Mouse (Mus musculus) granulocyte monocyte progenitor cell, adult 5-6 weeks (primary cell): Measurements from ENCODE around the gene Crat. TPM values are rescaled to one million over a fixed set of nuclear protein-coding genes. Genes with fewer than 3 reads are reported as not detected.
A peak's percentile ranks its signal among the peaks of the same experiment; 100 is the strongest.

ENCODE experiments used
- ATAC-seq: replicated peaks from 2 replicates; pipeline ENCODE4 v1.8.0; 2016; ENCODE audit warnings: mild to moderate bottlenecking, moderate TSS enrichment, inconsistent platforms; ENCODE audit not compliant: poor library complexity, severe bottlenecking
- total RNA-seq, 2 experiments: library from RNA; stranded (forward) in 1 of 2; stranded (reverse) in 1 of 2; fragments of 200-712, 200-1000 nt in 1 of 2; fragments of >200 nt in 1 of 2; fragmentation: Nextera tagmentation in 1 of 2; gene quantifications; 2 replicates each; pipeline ENCODE4 v1.2.3; 2014 to 2017

Gene Crat
- total RNA-seq, 2 experiments from 2014 or later, result 14.7 to 35.3 TPM

DNA sequence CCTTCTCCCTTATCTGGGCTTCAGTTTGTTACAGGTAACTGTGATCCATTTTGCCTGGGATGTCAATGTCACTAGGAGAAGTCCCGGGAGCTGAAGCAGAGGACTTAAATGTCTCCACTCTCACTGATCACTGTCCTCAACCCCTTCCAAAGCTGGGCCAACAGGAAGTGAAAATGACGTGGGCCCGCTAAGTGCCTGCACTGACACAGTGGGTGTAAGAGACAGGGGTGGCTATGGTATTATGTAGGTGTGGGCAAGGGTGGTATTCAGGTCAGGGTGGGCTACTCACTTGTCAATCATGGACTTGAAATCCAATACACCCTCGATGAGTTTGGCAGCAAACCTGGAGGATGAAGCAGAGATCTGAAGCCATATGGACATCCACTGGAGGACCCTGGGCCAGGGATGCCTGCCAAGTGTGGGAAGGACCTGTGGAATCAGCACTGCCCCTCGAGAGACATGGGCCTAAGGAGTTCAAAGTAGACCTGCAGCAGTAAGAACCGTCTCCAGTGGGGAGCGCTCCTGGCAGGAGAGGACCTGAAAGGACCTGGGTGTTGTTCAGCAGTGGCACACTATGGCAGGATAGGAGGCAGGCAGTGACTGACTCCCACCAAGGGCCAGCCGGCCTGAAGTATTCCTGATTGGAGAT is 7.0 kb downstream of the Crat start:
- peak; percentile 61 for ATAC-seq

DNA sequence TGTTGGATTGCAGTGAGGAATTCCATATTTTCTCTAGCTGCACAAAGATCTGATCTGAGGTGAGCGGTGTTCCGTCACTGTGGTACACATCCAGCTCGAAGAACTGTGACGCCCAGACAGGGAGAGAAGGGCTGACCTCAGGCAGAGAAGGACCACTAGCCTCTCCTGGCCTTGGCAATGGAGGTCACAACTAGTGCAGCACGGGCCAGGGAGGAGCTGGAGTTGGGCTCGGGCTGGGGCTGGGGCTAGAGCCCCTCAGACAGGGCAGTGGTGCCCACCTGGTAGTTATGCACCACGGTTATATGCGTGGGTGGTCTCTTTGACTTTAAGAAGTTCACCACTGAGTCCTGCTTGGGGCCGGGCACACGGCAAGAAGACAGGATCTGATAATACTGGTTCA is 7.8 kb downstream of the Crat start:
- ATAC-seq, result no peak

DNA sequence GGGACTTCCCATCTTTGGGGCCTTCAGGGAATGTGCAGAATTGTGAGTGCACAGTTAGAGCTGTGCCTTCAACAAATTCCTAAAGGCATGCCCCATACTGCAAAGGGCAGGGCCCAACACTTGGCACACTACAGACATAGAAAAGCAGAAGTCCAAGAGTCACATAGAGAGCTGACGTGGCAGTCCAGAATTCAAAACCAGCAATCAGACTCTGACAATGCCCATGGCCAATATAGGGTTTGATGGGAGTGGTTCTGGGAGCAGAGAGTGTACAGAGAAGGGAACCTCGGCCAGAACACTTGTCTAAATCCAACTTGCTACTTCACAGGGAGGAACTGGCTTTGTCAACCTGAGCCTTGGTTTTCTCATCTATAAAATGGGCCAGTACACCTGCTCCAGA is 8.4 kb downstream of the Crat start:
- peak; percentile 45; the same call in 1 of the 2 replicates for ATAC-seq

DNA sequence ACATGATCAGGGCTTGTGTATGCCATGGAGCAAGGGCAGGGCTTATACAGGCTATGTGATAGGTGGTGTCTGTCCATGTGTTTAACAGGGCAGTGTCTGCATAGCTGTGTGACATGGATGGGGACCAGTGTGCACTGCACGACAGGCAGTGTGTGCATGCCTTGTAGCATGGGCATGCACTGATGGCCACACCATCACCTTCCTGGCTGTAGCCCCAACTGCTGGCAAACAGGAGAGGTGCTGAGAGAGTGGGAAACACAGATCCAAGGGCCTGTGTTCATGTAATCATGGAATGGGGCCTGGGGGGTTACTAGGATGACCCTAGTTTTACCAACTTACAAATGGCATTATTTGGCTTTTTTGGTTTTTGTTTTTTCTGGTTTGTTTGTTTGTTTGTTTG is 11.7 kb downstream of the Crat start:
- ATAC-seq, result no peak

DNA sequence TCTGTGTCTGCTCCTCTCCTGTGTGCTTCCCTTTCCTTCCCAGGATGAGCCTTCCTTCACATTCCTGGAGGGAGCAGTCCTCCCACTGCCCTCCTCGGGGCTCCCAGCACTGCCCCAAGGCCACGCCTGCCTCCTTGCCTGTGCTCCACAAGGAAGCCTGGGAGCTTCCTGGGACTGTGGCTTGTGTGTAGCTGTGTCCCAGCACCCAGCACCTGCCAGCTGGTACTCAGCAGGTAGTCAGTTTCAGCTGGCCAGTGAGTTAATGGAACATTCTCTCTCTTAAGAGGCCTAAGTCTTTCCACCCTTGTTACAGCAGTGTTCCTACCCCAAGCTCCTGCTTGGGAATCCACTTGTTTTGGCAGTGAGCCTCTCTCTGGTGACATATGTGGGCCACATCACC is 12.8 kb downstream of the Crat start:
- no peak for ATAC-seq

DNA sequence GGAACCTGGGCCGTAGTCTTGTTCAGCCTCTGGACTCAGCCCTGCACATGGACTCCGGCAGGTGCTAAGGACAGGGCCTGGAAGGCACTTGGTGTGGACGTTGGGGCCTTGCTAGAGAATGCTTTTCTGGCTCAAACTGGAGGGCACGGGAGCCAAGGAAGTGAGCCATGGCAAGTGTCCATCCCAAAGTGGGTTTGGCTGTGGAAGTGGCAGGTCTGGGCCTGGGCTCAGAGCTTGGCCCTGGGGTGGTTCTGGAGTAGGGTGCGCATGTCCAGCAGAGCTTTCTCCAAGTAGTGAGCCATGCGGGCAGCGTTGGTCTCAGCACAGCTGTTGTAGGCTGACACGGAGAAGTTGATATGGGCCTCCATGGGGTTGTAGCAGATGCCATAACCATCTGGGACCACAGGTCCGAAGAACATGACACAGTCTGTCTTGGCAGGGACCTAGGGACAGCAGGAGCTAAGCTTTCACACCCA is 13.2 kb downstream of the Crat start:
- no peak for ATAC-seq

DNA sequence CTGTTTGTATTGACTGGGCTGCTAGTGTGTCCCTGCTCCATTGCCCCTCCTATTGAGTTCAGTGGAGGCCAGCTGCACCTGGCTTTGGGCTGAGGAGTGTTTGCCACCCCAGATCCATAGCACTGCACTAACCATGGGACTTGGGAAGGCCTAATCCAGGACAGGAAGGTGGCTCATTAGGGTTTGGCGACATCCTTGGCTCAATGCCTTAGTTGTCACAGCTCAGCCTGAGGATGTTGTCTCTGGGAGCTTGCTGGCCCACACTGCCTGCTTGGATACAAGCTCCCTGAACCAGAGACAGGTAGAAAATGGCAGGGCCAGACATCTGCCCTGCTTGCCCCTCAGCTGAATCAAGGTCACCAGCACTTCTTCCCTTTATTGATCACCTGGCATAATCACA is 14.0 kb downstream of the Crat start:
- no peak for ATAC-seq

DNA sequence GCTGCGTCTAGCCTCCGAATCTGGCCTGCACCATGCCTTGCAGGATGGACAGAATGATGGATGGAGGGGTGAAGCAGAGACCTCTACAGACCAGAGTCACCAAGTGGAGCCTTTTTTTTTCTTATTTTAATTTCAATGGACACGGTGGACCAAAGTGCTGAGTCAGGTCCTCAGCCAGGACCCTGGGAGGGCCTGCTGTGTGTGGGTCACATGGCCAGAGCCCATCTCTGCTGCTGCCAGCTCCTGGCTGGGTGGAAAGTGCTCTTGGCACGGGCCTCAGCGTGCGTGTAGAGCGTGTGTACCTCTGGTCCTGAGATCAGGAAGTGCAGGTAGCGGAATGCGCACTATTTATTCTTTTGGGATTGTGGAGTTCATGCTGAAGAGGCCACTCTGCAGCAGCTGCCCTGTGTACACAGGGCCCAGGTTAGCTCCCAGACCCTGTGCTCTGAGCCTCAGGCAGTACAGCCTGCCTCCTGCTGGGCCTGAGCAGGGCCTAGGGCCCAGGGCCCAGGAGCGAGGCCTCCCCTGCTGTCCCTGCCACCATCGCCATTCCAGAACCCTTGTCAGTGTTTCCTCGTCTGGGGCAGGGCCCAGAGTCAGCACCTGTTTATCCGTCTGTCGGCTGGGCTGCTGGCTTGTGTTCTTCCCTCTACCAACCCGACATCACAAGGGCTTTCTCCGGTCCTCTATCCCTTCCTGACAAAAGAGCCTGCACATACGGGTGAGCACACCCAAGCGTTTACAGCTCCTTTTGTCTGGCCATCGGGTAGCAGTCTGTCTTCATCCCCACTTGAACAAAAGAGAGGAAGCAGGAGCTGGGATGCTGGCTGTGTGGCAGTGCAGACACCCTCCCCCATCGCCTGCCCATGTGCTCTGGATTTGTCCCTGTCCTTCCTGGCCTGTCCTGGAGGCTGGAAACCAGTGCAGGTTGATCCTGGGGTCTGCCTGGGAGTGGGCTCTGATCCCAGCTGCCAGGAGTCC is 16.1 kb downstream of the Crat start:
- ATAC-seq, result no peak

DNA sequence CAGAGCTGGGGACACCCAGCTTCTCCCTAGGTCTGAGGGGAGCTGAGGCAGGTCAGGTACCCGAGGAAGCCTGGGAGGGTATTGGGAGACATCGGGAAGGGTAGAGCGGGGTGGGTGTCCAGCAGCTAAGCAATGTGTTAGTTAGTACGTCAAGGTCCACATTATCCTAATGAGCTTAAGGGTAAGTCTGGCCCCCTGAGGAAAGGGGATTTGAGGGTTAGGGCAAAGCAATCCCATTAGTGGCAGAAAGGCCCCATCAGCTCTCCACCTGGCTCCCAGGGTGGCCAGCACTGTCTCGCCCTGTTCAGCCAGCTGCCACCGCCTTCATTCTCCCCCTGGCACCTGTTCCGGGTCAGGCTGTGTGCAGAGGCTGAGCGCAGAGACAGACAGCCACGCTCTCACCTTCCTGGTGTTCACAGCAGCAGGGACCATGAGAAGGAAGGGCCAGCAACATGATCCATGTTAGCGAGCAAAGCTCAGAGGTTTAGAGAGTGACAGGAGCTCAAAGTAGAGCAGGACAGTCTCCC is 17.6 kb downstream of the Crat start:
- no peak for ATAC-seq

DNA sequence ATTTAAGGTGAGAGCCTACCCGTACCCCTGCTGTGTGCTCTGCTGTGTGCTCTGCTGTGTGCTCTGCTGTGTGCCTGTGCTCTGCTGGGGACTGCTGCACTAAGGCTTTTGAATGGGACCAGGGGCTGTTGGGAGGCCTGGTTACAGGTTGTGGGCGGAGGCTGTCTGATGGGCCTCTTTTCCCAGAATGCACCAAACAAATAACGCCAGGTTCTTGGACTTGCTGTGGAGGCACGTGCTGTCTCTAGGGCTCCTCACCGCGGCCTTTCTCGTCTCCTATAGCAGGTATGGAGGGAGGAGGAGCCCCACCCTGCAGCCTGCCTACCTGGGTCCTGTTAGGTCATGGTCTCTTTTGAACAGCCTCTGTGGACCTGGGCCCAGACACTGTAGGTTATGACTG is 19.4 kb downstream of the Crat start:
- no peak for ATAC-seq

DNA sequence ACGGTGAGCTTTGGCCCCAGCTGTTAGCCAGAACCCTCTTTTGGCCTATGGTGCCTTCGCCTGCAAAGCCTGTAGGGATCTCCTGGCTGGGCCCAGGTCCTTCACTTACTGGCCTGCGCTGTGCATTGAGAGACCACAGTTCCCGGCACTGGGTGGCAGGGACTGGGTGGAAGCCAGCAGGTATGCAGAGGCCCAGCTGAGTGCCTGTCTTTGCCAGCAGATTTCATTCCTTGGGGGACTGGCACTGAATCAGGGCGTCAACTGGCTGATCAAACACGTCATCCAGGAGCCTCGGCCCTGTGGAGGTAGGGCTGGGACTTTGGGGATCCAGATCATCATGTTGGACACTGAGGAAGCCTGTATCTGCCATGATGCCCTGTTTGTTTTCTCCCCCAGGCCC is 19.9 kb downstream of the Crat start:
- ATAC-seq, result no peak

DNA sequence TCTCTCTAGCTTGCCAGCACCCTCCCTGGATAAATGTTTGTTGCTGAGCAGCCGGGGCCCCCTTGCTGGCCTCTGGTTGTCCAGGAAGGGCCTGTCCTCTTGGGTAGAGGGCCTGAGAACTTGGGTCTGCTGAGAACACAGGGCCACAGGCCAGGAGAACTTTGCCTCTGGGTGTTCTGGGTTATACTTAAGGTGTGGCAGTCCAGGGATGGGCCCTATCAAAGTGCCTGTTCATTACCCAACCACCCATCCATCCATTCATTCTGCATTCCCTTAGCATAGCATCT is 22.3 kb downstream of the Crat start:
- no peak for ATAC-seq

DNA sequence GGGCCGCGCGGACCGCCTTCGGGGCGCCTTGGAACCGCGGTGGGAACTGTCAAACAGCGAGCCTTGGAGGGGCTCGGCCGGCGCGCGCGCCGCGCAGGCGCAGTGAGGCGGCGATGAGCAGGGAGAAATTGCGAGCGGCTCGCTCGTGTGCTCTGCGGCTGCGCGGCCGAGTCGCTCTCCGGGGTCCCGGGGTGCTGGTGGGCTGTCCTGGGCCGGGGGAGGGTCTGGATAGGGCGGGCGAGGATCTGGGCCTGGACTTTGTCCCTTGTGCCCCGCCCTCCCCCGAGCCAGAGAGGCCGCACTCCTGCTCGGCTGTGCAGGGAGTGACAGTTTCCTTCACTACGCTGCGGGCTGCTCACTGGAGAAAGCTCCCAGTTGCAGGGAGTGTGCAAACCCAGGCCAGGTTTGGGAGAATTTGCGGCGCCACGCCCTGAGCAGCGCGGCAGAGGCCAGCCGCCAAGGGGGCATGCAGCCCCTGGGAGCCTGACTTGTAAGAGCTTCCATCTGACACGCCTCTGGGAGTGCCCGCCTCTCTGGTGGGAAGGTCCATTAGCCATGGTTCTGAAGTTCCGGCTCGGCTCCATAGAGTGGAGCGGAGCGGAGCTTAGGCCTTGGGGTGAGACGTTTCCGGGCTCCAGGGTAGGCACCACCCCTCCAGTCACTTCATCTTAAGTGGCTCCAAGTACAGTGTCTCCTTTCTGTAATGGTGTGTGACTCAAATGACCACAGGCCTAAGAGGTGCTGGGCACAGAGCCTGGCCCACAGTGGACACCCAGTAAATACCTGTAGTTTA is 22.8 kb downstream of the Crat start:
- ATAC-seq, result peak; percentile 22

DNA sequence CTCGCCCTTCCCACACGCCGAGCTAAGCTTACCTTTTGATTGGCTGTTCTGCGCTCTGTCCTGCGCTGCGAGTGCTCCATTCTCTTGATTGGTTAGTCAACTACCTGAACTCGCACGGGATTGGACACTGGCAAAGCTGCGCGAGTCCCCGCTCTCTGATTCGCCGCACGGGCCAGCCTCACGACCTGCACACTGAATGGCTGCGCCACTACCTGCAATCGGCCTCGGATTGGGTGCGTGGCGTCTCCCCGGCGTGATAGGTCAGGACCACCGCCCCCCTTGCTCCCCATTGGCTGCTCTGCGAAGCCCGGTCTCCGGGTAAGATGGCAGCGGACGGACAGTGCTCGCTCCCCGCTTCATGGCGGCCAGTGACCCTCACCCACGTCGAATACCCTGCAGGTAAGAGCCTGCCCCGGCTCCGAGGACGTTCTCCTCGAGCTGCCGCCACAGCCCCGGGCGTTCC is 23.5 kb downstream of the Crat start, which contains the start of gene Dolpp1:
Dolpp1 (plus strand) TSS at position 141 of the 463 bp plus-strand sequence.
- peak; percentile 93 for ATAC-seq

DNA sequence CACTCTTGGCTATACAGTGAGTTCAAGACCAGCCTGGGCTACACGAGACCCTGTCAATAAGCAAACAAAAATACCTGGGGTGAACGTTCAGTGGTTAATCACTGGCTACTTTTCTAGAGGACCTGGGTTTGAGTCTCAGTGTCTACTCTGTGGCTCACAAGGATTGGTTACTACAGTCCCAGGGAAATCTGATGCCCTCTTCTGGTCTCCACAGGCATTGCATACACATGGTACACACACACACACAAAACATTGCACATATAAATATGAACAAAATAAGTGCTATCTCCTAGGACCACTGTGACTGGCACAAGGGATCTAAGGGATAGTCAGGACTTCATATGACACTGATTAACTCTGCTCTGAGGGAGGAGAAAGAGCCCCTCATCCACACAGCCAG is 26.6 kb downstream of the Crat start:
- no peak for ATAC-seq

DNA sequence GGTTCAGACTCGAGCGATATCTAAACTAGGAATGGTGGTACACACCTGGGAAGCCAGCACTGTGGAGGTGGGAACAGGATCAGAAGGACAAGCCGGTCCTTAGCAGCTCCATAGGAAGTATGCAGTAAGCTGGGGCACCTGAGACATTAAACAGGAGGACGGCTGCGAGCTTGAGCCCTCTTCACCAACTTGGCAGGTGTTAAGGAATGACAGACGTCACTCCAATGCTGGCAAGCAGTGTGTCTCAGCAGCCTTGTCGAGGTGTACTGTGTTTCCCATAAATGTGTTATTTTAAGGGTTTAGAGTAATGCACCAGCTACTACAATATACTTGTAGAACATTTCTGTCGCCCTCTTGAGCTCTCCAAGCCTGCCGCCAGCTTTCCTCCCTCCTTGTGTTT is 28.7 kb downstream of the Crat start:
- ATAC-seq, result no peak

DNA sequence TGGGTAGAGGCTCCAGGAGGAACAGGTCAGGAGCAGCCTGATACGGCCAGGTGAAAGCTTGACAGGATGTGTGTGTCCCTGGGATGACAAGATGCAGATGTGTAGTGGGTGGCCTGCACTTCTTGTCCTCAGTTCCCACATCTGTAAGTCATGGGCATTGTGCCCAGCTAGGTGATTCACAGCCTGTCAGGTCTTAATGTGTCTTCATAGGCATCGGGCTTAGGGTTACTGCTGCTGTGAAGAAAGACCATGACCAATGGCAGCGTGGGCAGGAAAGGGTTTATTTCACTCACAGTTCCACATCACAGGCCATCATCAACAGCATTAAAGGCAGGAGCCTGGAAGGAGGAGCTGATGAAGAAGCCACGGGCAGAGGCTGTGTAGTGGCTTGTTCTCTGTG is 30.0 kb downstream of the Crat start:
- ATAC-seq, result no peak

DNA sequence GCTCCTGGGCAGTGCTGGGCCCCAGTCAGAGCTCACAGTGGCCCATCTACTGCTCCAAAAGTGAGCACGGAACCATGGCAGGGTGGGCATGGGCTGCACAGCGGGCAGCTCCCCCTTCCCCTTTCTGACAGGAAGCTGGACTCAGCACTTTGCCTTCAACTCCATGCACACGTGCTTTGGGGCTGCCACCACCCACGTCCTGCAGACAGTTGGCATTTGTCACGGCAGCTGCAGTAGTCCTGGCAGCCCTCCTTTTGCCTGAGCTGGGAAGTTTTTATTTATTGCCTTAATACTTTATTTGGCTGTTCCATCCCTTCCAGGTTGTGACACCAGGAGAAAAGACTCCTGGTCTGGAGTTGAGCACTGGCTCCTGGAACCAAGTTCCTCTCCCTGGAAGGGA is 30.8 kb downstream of the Crat start:
- ATAC-seq, result no peak

DNA sequence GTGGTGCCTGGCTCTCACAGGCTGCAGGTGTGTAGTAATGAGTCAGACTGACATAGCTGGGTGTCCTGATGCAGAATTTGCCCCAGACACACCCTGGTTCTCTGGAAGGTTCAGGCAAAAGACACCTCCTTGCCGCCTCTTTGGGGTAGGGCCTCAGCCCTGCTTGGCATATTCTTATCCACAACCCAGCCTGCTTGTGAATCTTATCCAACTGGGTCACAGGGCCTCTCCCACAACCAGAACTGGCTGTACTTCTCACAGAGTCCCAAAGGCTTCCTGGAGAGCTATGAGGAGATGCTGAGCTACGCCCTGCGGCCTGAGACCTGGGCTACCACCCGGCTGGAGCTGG is 34.3 kb downstream of the Crat start:
- ATAC-seq, result no peak

DNA sequence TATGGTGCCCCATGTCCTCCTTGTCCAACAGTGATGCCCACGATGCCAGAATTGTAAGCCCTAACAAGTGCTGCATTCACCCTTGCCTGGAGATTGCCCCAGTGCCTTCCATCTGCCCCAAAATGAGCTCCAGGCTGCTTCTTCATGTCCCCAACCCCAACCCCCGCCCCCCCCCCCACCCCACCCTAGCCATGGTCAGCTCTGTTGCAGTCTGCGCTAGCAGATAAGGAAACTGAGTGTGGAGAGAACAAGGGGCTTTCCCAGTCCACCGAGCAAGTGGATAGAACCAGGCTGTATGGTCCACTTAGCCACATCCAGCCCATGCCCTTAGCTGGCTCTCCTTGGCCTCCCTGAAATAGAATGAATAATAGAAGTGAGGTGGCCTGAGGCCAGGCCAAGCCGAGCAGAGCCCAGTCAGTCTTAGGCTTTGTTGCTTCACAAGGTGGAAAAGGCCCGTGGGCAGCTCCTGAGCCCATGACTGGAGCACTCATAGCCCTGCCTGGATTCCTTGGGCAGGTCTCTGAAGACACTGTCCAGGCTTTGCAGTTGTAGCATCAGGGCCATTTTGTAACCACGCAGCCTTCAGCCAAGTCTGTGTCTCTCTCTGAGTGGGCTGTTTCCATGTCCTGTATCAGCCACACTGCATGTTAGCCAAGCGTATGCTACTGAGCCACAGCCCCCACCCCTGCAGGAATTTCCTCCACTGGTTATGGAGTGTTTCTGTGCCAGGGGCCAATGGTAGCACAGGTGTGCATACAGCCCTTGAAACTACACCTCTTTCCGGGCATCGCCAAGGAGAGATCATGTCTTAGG is 34.8 kb downstream of the Crat start:
- ATAC-seq, result no peak
